Mouse (Mus musculus) heart, adult 2 months (tissue): ENCODE data around the gene Gm43191. TPM values are rescaled to one million over a fixed set of nuclear protein-coding genes. Genes with fewer than 3 reads are reported as not detected.
A peak's percentile ranks its signal among the peaks of the same experiment; 100 is the strongest.

Experiments
- DNase-seq, 2 experiments: peaks; one replicate each; pipeline ENCODE4 v3.0.0; 2021
- H3K27ac ChIP-seq: fragments of 200-600 bp; 2 replicates; pipeline ENCODE4 v1.8.1; 2022
- H3K27me3 ChIP-seq: fragments of 200-500 bp; 2 replicates; pipeline ENCODE4 v1.6.1; 2012; ENCODE audit warnings: mild to moderate bottlenecking, low read length, inconsistent platforms, mixed read lengths; ENCODE audit not compliant: control insufficient read depth, insufficient read depth
- H3K36me3 ChIP-seq: fragments of 200-500 bp; 2 replicates; pipeline ENCODE4 v1.6.1; 2012; ENCODE audit warnings: low read length, inconsistent platforms; ENCODE audit not compliant: control insufficient read depth, insufficient read depth
- H3K4me1 ChIP-seq: fragments of 200-500 bp; 2 replicates; pipeline ENCODE4 v1.6.1; 2011; ENCODE audit warnings: low read length; ENCODE audit not compliant: control insufficient read depth, insufficient read depth
- H3K4me3 ChIP-seq: fragments of 200-600 bp; 2 replicates; pipeline ENCODE4 v1.8.1; 2022
- H3K79me2 ChIP-seq: fragments of 200-500 bp; replicated peaks from 2 replicates; pipeline ENCODE4 v1.6.1; 2012; ENCODE audit warnings: mild to moderate bottlenecking, inconsistent platforms, low read length, moderate library complexity, mixed read lengths; ENCODE audit not compliant: control insufficient read depth, insufficient read depth
- H3K9ac ChIP-seq: fragments of 200-500 bp; 2 replicates; pipeline ENCODE4 v1.6.1; 2012; ENCODE audit warnings: low read depth, mild to moderate bottlenecking, control low read depth, inconsistent platforms, low read length, mixed read lengths
- CTCF ChIP-seq: fragments of 200-600 bp; IDR thresholded peaks from 2 replicates; pipeline ENCODE4 v1.8.1; 2022; ENCODE audit warnings: antibody characterized with exemption, mild to moderate bottlenecking, moderate library complexity
- EP300 ChIP-seq: fragments of 200-500 bp; IDR thresholded peaks from 2 replicates; pipeline ENCODE4 v1.6.1; 2011; ENCODE audit warnings: low read depth, low read length, control low read depth; ENCODE audit not compliant: insufficient read depth
- POLR2A ChIP-seq: fragments of 200-500 bp; IDR thresholded peaks from 2 replicates; pipeline ENCODE4 v1.6.1; 2011; ENCODE audit warnings: mild to moderate bottlenecking, low read depth, low read length, control low read depth; ENCODE audit not compliant: insufficient read depth
- WGBS: fragments of 180-500 bp; shearing (Covaris S2); methylation state at CpG from one replicate; pipeline ENCODE4 v1.1.7; 2018; 5-methylcytosine and 5-hydroxymethylcytosine counted together
- intact Hi-C: fragments of 180-260 bp; cut with DNase I; formaldehyde crosslinking; loops from one replicate; pipeline ENCODE4 v1.15.1; 2025
- long read RNA-seq: library from polyadenylated mRNA; stranded (forward); transcript quantifications from one replicate; pipeline ENCODE4 v2.0.0, GENCODE M21; 2021
- polyA plus RNA-seq: library from polyadenylated mRNA; depleted of rRNA; stranded (reverse); fragments of >200 nt; gene quantifications from 2 replicates; pipeline ENCODE4 v1.2.3, GENCODE M21; 2012; rRNA removed
- total RNA-seq, 2 experiments: library from RNA; stranded (reverse); gene quantifications; 2 replicates each; pipeline ENCODE4 v1.2.3; 2021

The Gm43191 gene
- total RNA-seq (1 to 10 TPM in 1 of 2 experiments, under 1 TPM in 1; 0.78 to 1.5 TPM), polyA plus RNA-seq (not detected in 2 replicates)
- long read RNA-seq = 0 reads

DNA sequence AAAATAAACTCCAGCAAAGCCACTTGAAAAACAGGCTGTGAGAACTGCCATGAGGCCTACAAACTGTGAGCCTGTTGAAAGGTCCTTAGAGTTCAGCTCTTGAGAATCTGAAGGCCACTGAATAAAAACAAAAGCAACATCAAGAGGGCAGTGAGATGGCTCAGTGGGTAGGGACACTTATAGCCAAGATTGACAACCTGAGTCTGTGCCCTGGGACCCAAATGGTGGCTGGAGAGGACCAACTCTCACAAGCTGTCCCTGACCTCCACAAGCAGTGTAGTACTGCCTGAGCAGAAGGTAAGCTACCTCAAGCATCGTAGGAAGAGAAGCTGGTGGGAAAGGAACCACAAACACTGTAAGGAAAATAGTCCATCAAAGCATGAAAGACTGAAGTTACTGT, at the start of gene Gm43191:
Gene Gm43191 (minus strand): TSS at position 101 of the 400 bp plus-strand sequence.
- Histone ChIP-seq H3K36me3 (no peaks in the 10 kb centered on the region), H3K4me3 (no peak within 1 kb of the TSS), H3K9ac (no peak within 1 kb of the TSS), H3K79me2 (no peaks in the 10 kb centered on the region), H3K27ac (no peak within 1 kb of the TSS), H3K27me3 (no peaks in the 10 kb centered on the region), H3K4me1 (no peaks in the 10 kb centered on the region)
- intact Hi-C loops = no loop called here
- DNase-seq = no peak
- TF ChIP-seq POLR2A (no peak), CTCF (no peak), EP300 (no peak)
- 96% methylated on average over 1 of the region's 1 CpGs for WGBS

DNA sequence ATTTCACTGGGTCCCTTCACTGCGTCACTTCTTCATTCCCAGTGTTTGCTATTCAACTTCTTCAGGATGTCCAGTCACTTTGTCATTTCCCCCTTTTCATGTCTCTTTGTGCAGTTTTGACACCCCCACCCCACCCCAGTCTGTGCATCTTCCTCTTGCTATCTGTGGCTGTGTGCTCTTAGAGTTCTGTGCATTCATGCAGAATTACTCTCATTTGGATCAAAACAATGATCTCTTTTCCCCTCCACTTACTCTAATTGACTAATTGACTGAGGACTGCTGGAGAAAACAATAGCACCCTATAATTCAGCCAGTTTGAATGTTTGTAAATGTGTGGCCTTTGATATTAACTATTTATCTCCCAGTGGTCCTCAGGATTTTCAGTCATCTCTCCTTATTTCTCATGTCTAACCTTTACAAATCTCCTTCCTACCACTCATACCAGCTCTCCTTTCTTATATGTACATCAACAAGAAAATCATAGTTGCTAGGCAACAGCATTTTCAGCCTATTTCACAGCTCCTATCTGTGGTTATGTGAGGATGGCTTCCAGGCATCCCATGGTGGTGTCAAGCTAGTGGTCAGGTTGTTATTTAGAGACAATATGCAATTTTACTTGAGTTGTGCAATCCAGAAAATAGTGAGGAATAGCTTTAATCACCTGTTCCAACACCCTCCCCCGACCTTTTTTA, 48.6 kb upstream of the Gm43191 start:
- TF ChIP-seq POLR2A (no peak), CTCF (no peak), EP300 (no peak)
- DNase-seq = no peak
- intact Hi-C loops = no loop called here
- Histone ChIP-seq H3K4me3 (no peak overlapping the region), H3K27ac (no peak overlapping the region), H3K79me2 (no peaks in the 10 kb centered on the region), H3K36me3 (no peaks in the 10 kb centered on the region), H3K27me3 (no peaks in the 10 kb centered on the region), H3K4me1 (peaks cover 2% of the 10 kb centered on the region), H3K9ac (no peak overlapping the region)
- WGBS = 44% methylated on average over 2 of the region's 2 CpGs

DNA sequence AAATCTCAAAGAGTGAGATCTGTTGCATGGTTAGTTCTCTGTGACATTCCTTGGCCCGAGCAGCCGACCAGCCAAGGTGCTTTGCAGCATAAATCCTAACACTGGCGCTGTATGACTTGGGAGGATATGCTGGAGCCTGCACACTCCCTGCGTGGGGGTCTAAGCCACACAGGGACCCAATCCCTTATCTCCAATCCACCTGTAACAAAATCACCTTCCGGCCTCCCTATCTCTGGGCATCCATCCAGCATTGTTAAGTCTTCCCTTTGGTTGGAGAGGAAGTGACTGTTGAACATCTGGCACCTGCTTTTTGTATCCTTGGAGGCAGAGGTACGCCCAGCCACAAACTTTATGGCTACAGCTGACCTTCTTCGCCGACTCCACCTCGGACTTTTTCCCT, 45.7 kb upstream of the Gm43191 start:
- no peaks in the 10 kb centered on the region for H3K79me2 ChIP-seq
- H3K4me1 ChIP-seq = peaks cover 2% of the 10 kb centered on the region
- H3K4me3 ChIP-seq = no peak overlapping the region
- WGBS = 26% methylated on average over 9 of the region's 9 CpGs
- TF ChIP-seq EP300 (peak; percentile 96), POLR2A (0 out of 2 replicates have a peak, but pooled peaks have one; percentile 37), CTCF (no peak)
- peak in 1 of 2 experiments; percentile 51 for DNase-seq
- H3K9ac ChIP-seq = no peak overlapping the region
- no peaks in the 10 kb centered on the region for H3K27me3 ChIP-seq
- H3K27ac ChIP-seq = peak overlapping the region; percentile 33; the same call in 1 of the 2 replicates
- H3K36me3 ChIP-seq = no peaks in the 10 kb centered on the region
- intact Hi-C loops = no loop called here

DNA sequence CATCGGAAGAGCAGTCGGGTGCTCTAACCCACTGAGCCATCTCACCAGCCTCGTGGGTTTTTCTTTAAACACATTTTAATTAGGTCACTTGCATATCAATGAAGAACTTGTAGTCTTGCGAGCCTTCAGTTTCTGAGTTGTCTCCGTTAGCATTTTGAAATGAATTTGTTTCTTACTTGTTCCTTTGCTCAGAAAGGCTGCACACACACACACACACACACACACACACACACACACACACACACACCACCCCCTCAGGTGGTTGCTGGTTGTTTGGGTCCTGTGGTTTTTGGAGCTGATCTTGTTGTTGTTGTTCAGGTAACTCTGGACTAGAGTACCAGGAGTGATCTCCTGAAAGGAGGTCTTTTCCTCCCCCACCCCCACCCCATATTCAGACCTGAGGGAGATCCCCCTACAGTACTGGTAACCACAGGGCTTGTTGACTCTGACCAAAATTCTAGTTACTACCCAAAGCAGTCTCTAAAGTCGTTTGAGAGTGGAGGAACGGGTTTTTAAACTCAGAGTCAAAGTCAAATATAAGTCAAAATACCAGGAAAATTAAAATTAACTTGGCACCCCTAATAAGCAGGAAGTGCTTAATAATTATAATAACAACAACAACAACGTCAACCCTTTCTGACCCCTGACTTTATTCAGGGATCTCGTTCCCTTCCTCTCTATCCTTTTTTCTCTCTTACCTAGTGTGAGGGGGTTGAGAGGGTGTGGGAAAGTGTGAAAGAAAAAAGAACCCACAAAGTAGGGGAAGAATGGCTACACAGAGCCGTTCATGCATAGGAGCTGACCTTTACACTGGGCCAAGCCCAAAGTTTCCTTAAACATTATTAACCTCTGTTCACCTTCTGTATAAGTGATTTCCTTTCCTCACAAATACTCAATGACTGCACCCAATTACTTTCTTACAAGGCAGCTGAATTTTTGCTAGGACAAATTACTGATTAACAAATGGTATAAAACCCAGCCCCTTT, 42.7 kb upstream of the Gm43191 start:
- DNase-seq = no peak
- no peaks in the 10 kb centered on the region for H3K79me2 ChIP-seq
- 62% methylated on average over 10 of the region's 10 CpGs for WGBS
- intact Hi-C loops = no loop called here
- H3K27me3 ChIP-seq = no peaks in the 10 kb centered on the region
- no peak overlapping the region for H3K4me3 ChIP-seq
- no peaks in the 10 kb centered on the region for H3K36me3 ChIP-seq
- TF ChIP-seq EP300 (no peak), POLR2A (no peak), CTCF (no peak)
- no peak overlapping the region for H3K9ac ChIP-seq
- no peak overlapping the region for H3K27ac ChIP-seq
- peaks cover 2% of the 10 kb centered on the region for H3K4me1 ChIP-seq

DNA sequence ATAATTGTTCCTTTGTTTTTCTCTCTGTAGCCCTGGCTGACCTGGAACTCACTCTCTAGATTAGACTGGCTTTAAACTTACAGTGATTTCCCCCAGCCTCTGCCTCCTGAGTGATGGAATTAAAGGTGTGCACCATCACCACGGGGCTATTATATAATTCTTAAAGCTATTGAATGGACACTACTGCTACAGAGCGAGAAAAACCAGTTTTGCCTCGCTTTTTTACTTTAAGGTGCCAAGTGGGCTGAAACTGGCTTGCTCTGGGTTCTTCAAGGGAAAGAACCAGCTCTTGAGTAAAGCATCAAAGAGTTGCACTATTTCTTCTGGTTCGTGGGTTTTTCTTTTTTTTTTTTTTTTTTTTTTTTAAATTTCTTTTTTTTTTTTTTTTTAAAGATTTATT, 41.9 kb upstream of the Gm43191 start:
- no peak for TF ChIP-seq EP300
- TF ChIP-seq CTCF = no peak
- TF ChIP-seq POLR2A = no peak
- H3K4me1 ChIP-seq = peaks cover 2% of the 10 kb centered on the region
- DNase-seq = no peak
- no peak overlapping the region for H3K27ac ChIP-seq
- no peak overlapping the region for H3K4me3 ChIP-seq
- intact Hi-C loops = no loop called here
- whole genome bisulfite sequencing = 76% methylated on average over 4 of the region's 4 CpGs
- no peaks in the 10 kb centered on the region for H3K27me3 ChIP-seq
- H3K79me2 ChIP-seq = no peaks in the 10 kb centered on the region
- no peaks in the 10 kb centered on the region for H3K36me3 ChIP-seq
- H3K9ac ChIP-seq = no peak overlapping the region

DNA sequence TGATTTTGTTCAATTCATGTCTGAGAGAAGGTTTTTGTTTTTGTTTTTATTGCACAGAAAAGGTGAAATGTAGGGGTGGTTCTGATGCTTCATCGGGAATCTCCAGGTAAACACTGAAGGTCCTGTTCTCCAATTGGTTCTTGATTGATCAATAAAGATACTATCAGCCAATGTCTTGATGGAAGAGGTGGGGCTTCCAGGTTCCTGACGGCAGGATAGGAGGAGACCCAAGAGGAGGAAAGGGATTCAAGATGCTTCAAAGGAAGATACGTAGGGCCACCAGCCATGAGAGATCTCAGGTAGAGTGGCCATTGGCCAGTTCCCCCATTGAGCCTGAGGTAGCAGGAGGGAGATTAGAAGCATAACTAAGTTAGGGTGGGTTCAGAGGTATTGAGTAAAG, 37.9 kb upstream of the Gm43191 start:
- no peaks in the 10 kb centered on the region for H3K36me3 ChIP-seq
- no peak for DNase-seq
- no peaks in the 10 kb centered on the region; the same call in 1 of the 2 replicates for H3K4me1 ChIP-seq
- no peak overlapping the region for H3K9ac ChIP-seq
- 67% methylated on average over 3 of the region's 3 CpGs for WGBS
- H3K27ac ChIP-seq = no peak overlapping the region
- H3K27me3 ChIP-seq = no peaks in the 10 kb centered on the region
- no peak for TF ChIP-seq CTCF
- no peak overlapping the region for H3K4me3 ChIP-seq
- intact Hi-C loops = no loop called here
- H3K79me2 ChIP-seq = no peaks in the 10 kb centered on the region
